Mouse (Mus musculus): ENCODE measurements around the gene Rasa4.
"Not testable (repeated sequence)": the region's sequence is repeated elsewhere in the genome, so short reads cannot be mapped to it uniquely, and the experiment has no call there.

Rasa4 gene

GRCm38 (mm10) chr5:136102099-136102820 lies 18.5 kb downstream of the Rasa4 start:
- in situ Hi-C loops (cut with MboI; ENCODE audit: unreplicated experiment in 2 of 2) = loop anchor here in 1 of 2 experiments (10.0 kb wide), 1 partner anchor 653 kb away; no protein-coding TSS in a partner anchor

GRCm38 (mm10) chr5:136104511-136104910 lies 20.8 kb downstream of the Rasa4 start:
- in situ Hi-C loops (cut with MboI; ENCODE audit: unreplicated experiment in 2 of 2) = loop anchor here in 1 of 2 experiments (10.0 kb wide), 1 partner anchor 650 kb away; no protein-coding TSS in a partner anchor

- in situ Hi-C loops (cut with MboI; ENCODE audit: unreplicated experiment in 2 of 2) = loop anchor here in 1 of 2 experiments (10.0 kb wide), 1 partner anchor 646 kb away; no protein-coding TSS in a partner anchor
These were observed 24.8 kb downstream of the Rasa4 start for GRCm38 (mm10) chr5:136108486-136108885.

GRCm38 (mm10) chr5:136109042-136109441 lies 25.3 kb downstream of the Rasa4 start:
- in situ Hi-C loops (cut with MboI; ENCODE audit: unreplicated experiment in 2 of 2) = loop anchor here in 1 of 2 experiments (10.0 kb wide), 1 partner anchor 646 kb away; no protein-coding TSS in a partner anchor

GRCm38 (mm10) chr5:136113546-136113945 lies 29.8 kb downstream of the Rasa4 start:
- in situ Hi-C loops (cut with MboI; ENCODE audit: unreplicated experiment in 2 of 2) = not testable (repeated sequence)

DNA sequence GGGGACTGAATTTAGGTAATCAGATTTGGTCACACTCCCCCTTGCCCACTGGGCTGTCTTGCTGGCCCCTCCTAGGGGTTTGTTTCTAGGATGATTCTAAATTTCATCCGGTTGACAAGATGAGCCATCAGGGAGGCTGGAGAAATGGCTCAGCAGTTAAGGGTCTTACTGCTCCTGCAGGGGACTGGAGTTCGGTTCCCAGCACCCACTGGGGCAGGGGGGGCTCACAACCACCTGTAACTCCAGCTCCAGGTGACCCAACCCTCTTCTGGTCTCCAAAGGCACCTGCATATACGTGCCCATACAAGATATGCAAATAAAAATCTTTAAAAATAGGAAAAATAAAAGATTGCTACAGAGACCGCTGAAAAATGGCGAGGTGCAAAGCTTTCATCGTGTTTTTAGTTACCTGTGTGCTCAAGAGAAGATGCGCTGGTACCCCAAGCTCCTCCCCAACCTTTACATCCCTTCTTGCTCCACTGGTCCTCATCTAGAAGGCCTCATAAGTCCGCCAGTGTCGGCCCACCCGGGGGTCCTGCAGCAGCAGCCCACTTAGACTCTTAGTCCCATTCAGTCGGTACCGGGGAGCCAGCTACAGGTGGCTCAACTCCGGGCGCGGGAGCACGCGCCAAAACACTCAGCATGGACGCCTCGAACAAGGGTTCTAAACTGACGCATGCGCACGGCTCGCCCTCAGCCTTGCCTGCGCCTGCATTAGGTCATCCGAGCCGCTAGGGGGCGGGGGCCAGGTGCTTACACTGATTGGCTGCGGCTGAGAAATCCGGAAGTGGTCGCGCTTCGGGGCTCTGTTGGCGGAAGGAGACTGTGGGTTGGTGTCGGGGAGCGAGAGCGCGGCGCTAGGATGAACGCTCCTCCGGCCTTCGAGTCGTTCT lies 32.4 kb downstream of the Rasa4 start, which contains the start of gene Polr2j:
TSS of gene Polr2j (plus strand) at position 741 of the 893 bp plus-strand sequence.
- in situ Hi-C loops (cut with MboI; ENCODE audit: unreplicated experiment in 2 of 2) = no loop called here

GRCm38 (mm10) chr5:136116784-136117112 lies 33.0 kb downstream of the Rasa4 start:
- in situ Hi-C loops (cut with MboI; ENCODE audit: unreplicated experiment in 2 of 2) = no loop called here

GRCm38 (mm10) chr5:136122165-136122564 lies 38.4 kb downstream of the Rasa4 start:
- in situ Hi-C loops (cut with MboI; ENCODE audit: unreplicated experiment in 2 of 2) = loop anchor here in 1 of 2 experiments (10.0 kb wide), 1 partner anchor 133 kb away; no protein-coding TSS in a partner anchor

DNA sequence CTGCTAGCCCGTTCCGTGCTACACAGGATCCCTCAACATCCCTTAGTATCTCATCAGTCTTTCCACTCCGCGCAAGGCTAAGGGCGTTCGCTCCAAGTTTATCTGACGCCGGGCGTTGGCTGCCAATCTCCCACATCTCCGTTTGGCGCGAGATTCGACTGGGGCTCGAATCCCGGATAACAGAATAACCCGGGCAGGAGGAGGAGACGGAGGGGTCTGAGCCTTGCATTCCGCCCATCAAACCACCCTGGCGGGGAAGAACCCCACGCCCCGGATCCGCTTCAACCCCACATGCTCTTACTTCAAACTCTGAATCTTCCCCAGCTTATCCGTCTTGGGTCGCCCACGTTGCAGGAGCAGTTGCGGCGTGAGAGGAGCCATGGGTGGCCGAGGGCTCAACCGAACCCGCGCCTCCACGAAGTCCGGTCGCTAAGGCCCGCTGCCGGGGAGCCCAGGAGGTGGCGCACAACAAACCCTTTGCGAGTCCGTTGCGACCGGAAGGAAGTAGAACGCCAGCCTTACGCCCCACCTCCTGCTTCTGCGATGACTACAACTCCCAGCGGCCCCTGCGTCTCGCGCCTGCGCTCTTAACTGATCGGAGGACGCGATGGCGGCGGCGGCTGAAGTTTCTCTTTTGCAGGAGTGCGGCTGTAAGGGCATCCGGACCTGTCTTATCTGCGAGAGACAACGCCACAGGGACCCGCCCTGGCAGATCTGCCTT lies 52.0 kb downstream of the Rasa4 start, which contains the start of the genes Lrwd1 and Alkbh4:
TSS of gene Lrwd1 (minus strand) at position 504 of the 721 bp plus-strand sequence.
TSS of gene Alkbh4 (plus strand) at position 576 of the 721 bp plus-strand sequence.
- in situ Hi-C loops (cut with MboI; ENCODE audit: unreplicated experiment in 2 of 2) = loop anchor here in 1 of 2 experiments (5.0 kb wide), 3 partner anchors 52 to 153 kb away; partner anchors contain the start of gene Zp3

DNA sequence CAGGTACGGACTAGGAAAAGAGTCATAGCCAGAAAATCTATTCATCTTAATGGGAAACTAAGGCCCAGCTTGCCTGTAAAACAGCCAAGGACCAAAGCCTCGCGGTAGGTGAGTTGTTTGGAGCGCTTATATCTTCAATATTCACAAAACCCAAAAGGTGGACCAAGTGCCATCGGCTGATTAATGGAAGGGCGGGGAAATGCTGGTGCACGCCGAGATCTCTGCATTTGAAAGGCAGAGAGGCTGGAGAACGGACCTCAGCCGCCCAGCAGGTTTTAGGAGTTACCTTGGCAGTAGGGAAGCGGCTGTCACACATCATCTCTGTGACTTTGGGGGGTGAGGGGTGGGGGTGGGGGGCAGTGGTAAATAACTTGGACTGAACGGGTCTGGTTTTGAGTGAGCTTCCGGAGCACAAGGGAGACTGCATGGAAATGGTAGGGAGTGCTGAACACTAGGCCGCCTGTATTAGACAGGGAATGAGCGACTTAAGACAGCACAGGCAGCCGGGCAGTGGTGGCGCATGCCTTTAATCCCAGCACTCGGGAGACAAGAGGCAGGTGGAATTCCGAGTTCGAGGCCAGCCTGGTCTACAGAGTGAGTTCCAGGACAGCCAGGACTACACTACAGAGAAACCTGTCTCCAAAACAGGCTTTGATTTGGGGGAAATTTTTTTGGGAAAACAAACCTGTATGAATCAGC lies 52.7 kb downstream of the Rasa4 start:
- in situ Hi-C loops (cut with MboI; ENCODE audit: unreplicated experiment in 2 of 2) = loop anchor here in 1 of 2 experiments (5.0 kb wide), 3 partner anchors 51 to 154 kb away; partner anchors contain the start of gene Zp3

DNA sequence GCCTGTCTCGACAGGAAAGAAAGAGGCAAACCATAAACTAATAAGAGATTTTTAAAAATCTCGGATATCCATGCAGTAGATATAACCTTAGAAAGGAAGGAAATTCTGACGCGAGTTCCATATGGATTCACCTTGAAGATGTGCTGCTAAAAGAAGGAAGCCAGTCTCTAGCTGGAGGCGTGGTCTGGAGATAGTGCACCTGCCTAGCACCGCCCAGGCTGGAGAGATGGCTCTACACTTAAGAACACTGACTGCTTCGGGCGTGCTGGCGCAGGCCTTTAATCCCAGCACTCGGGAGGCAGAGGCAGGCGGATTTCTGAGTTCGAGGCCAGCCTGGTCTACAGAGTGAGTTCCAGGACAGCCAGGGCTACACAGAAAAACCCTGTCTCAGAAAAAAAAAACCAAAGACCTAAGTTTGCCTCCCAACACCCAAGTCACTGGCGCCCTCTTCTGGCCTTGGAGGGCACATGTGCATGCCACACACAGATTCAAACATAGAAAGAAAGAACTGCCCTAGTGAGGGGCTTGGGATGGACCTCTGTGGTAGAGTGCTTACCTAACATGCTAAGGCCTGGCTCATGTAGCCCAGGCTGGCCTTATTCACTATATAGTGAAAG lies 54.0 kb downstream of the Rasa4 start:
- in situ Hi-C loops (cut with MboI; ENCODE audit: unreplicated experiment in 2 of 2) = loop anchor here in 1 of 2 experiments (5.0 kb wide), 3 partner anchors 50 to 155 kb away; partner anchors contain the start of gene Zp3

DNA sequence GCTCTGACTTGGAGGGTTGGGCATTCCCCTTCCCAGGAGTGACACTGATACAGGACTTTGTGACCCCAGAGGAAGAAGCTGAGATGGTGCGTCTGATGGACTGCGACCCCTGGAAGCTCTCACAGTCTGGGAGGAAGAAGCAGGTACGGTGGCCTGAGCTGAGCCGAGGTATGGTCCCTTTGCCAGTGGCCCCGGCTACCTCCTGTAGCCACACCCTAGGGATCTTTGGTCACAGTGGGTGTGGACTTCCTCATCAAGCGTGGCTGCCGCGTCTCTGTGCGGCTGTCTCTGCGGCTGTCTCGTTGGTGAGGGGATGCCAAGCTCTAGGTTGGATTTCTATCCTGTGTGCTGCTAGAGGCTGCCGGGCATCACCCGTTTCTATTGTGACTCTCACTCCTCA lies 55.7 kb downstream of the Rasa4 start:
- in situ Hi-C loops (cut with MboI; ENCODE audit: unreplicated experiment in 2 of 2) = loop anchor here in 1 of 2 experiments (5.0 kb wide), 3 partner anchors 48 to 157 kb away; partner anchors contain the start of gene Zp3

DNA sequence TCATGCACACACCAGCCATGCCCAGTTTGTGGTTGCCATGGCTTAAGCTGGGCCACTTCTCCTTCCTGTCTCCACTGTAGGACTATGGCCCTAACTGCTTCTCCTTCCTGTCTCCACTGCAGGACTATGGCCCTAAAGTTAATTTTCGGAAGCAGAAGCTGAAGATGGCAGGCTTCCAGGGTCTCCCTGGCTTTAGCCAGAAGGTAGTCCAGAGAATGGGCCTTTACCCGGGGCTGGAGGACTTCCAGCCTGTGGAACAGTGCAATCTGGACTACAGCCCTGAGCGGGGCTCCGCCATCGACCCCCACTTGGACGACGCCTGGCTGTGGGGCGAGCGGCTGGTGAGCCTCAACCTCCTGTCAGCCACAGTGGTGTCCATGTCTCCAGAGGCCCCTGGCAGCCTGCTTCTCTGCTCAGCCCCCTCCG lies 56.4 kb downstream of the Rasa4 start:
- in situ Hi-C loops (cut with MboI; ENCODE audit: unreplicated experiment in 2 of 2) = loop anchor here in 1 of 2 experiments (5.0 kb wide), 1 partner anchor 37 kb away; no protein-coding TSS in a partner anchor

- in situ Hi-C loops (cut with MboI; ENCODE audit: unreplicated experiment in 2 of 2) = loop anchor here in 1 of 2 experiments (5.0 kb wide), 1 partner anchor 35 kb away; no protein-coding TSS in a partner anchor
These were observed 59.0 kb downstream of the Rasa4 start for GRCm38 (mm10) chr5:136142746-136143145.

DNA sequence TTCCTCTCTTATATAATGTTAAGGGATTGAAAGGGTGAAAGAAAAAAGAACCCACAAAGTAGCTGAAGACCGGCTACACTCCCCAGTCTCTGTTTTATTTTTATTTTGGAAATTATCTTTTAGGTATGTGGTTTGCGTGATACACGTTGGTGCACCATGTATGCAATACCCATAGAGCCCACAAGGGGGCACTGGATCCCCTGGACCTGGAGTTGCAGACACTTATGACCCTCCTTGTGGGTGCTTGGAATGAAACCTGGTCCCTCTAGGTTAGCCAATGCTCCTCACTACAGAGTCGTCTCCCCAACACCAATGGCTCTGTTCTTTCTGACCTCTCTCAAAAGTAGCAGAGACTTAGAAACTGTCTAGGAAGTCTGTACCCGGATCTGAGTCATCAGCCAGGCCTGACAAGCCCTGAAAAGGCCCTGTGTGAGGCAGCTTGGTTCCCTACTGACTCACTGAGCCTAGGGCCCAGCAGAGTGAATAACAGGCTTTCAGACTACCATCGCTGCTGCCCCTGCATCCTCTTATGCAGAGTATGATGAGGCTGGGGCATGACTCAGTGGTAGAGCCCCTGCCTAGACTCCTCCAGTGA lies 59.5 kb downstream of the Rasa4 start:
- in situ Hi-C loops (cut with MboI; ENCODE audit: unreplicated experiment in 2 of 2) = loop anchor here in 1 of 2 experiments (5.0 kb wide), 1 partner anchor 34 kb away; no protein-coding TSS in a partner anchor

DNA sequence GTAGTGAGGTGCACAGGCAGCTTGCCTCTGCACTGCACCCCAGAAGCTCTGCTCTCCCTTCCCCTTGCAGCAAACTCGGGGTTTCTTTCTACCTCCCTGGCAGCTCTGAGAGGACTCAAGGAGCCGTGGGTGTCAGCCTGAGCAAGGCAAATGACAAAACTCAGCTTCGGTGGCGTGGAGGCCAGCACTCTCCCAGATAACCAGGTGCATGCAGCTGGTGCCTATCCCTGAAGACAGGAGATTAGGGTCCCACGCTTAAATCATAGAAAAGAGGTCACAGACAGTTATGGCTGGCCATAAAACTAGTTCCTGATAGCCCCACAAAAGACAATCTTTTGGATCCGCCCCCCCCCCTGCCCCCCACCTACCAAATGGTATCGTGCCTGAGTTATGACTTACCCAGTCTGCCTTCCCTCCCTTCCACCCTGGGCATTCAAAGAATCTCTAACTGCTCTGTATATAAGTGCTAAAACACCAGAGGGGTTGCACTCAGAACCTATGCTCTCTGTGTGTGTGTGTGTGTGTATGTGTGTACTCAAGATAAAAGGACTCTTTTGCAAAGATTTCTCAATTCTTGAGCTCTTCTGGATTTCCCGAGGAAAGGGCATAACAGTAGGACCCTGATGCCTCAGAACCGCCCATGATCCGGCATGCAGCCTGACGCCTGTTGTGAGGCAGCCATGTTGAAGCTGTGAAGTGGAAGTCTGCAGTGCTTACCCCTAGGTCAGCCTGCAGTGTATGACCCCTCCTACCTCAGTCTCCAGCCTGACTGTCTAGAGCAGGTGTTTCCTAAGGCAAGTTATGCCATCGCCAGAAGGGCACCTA lies 61.1 kb downstream of the Rasa4 start:
- in situ Hi-C loops (cut with MboI; ENCODE audit: unreplicated experiment in 2 of 2) = loop anchor here in 1 of 2 experiments (5.0 kb wide), 1 partner anchor 32 kb away; no protein-coding TSS in a partner anchor

DNA sequence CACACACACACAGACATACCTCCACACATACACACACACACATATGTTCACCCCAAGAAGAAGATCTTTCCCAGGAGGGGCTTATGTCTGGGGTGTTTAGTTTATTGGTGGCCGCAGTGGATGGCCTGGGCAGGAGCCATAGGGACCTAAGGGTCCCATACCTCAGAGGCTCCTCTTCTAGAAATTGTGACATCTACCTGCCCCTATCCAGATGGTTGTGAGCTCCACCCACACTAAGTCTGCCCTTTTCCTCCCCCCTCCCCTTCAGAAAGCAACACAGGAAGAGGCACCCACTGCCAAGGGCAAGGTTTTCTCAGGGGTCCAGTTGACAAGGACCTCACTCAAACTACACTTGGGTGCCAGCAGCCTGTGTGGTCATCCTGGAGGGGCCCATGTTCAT lies 63.2 kb downstream of the Rasa4 start:
- in situ Hi-C loops (cut with MboI; ENCODE audit: unreplicated experiment in 2 of 2) = no loop called here

Data from v-Abl transformed pro-B cells (cell line).